Mouse (Mus musculus): ENCODE measurements around the gene Lgr6. TPM values are rescaled to one million over a fixed set of nuclear protein-coding genes. Genes with fewer than 3 reads are reported as not detected.

Gene Lgr6
- polyA plus RNA-seq, 1 experiment from 2014 or later, result 1.8 TPM

DNA sequence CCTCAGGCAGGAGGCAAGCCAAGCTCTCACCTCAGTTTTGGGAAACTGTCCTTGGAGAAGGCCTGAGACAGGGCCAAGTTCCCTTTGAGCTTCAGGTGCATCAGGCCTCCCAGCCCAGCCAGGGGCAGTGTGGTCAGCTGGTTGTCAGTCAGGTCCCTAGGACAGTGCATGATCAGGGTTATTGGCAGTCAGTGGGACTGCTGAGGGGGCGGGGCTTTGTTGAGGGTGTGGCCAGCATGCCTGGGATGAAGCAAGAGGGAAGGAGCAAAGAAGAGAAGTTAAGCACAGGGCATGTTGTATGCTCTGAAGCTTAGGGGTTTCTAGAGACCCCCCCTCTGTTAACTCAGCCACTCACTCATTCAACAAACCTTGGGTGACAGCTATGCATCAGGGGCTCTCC lies 109.1 kb downstream of the Lgr6 start:
- H3K4me1 ChIP-seq (ENCODE audit: control insufficient read depth, insufficient read depth, low read length), result no peaks in the 10 kb centered on the region; the same call in 1 of the 2 replicates
- H3K36me3 ChIP-seq (ENCODE audit: control insufficient read depth, insufficient read depth, low read length), result no peaks in the 10 kb centered on the region
- ATAC-seq (ENCODE audit: insufficient number of reproducible peaks, insufficient read depth, low FRiP score, low read depth), result peak; percentile 30; the same call in 1 of the 2 replicates
- no peak overlapping the region for H3K4me2 ChIP-seq (replicated peaks; ENCODE audit: low read depth, low read length)
- H3K9ac ChIP-seq (replicated peaks; ENCODE audit: low read depth, low read length), result no peak overlapping the region
- H3K4me3 ChIP-seq (ENCODE audit: low read depth, low read length), result no peak overlapping the region
- H3K27me3 ChIP-seq (ENCODE audit: control insufficient read depth, insufficient read depth, low read length), result no peaks in the 10 kb centered on the region
- no peaks in the 10 kb centered on the region for H3K9me3 ChIP-seq (ENCODE audit: control insufficient read depth, low read depth, low read length)
- 16% methylated on average over 1 of the region's 1 CpGs for WGBS
- no peak overlapping the region for H3K27ac ChIP-seq (ENCODE audit: low read length)

DNA sequence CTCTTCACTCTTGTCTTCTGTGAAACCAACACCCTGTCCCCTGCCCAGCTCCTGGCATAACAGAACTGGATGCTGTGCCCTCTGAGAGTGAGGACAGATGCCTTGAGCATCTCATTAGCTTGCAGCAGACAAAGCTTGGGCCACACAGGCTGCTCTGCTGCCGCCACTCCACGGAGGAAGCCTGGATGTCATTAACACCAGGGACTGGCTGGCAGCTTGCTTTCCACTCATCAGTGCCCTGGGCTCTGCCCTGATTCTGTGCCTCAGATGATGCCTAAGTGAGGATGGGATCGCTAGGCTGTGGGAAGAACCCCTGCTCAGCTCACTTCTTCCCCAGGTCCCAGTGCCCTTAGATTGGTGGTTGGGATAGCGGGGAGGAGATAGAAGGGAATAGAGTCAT lies 109.6 kb downstream of the Lgr6 start:
- no peaks in the 10 kb centered on the region; the same call in 1 of the 2 replicates for H3K4me1 ChIP-seq (ENCODE audit: control insufficient read depth, insufficient read depth, low read length)
- no peak for ATAC-seq (ENCODE audit: insufficient number of reproducible peaks, insufficient read depth, low FRiP score, low read depth)
- H3K4me2 ChIP-seq (replicated peaks; ENCODE audit: low read depth, low read length), result no peak overlapping the region
- H3K36me3 ChIP-seq (ENCODE audit: control insufficient read depth, insufficient read depth, low read length), result no peaks in the 10 kb centered on the region
- no peak overlapping the region for H3K4me3 ChIP-seq (ENCODE audit: low read depth, low read length)
- H3K9ac ChIP-seq (replicated peaks; ENCODE audit: low read depth, low read length), result no peak overlapping the region
- no peak overlapping the region for H3K27ac ChIP-seq (ENCODE audit: low read length)
- WGBS, result 64% methylated on average over 4 of the region's 4 CpGs
- no peaks in the 10 kb centered on the region for H3K9me3 ChIP-seq (ENCODE audit: control insufficient read depth, low read depth, low read length)
- no peaks in the 10 kb centered on the region for H3K27me3 ChIP-seq (ENCODE audit: control insufficient read depth, insufficient read depth, low read length)

DNA sequence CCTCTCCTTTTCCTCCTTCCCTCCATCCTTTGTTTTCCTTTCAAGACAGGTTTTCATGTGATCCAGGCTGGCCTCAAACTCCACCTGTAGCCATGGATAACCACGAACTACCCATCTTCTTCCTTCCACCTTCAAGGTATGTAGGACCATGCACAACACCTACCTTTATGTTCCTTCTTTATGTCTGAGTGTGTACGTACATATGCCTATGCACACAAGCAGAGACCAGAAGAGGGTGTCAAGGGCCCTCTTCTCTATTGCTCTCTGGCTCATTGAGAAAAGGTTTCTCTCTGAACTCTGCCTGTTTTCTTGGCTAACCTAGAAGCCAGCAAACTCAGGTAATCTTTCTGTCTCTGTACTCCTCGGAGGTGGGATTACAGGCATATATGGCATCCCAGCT lies 110.3 kb downstream of the Lgr6 start:
- Histone ChIP-seq H3K4me3 (ENCODE audit: low read depth, low read length) (no peak overlapping the region), H3K9ac (replicated peaks; ENCODE audit: low read depth, low read length) (no peak overlapping the region), H3K27me3 (ENCODE audit: control insufficient read depth, insufficient read depth, low read length) (no peaks in the 10 kb centered on the region), H3K4me1 (ENCODE audit: control insufficient read depth, insufficient read depth, low read length) (no peaks in the 10 kb centered on the region; the same call in 1 of the 2 replicates), H3K36me3 (ENCODE audit: control insufficient read depth, insufficient read depth, low read length) (no peaks in the 10 kb centered on the region), H3K9me3 (ENCODE audit: control insufficient read depth, low read depth, low read length) (no peaks in the 10 kb centered on the region), H3K4me2 (replicated peaks; ENCODE audit: low read depth, low read length) (no peak overlapping the region), H3K27ac (ENCODE audit: low read length) (no peak overlapping the region)
- no peak for ATAC-seq (ENCODE audit: insufficient number of reproducible peaks, insufficient read depth, low FRiP score, low read depth)
- 76% methylated on average over 3 of the region's 3 CpGs for WGBS

DNA sequence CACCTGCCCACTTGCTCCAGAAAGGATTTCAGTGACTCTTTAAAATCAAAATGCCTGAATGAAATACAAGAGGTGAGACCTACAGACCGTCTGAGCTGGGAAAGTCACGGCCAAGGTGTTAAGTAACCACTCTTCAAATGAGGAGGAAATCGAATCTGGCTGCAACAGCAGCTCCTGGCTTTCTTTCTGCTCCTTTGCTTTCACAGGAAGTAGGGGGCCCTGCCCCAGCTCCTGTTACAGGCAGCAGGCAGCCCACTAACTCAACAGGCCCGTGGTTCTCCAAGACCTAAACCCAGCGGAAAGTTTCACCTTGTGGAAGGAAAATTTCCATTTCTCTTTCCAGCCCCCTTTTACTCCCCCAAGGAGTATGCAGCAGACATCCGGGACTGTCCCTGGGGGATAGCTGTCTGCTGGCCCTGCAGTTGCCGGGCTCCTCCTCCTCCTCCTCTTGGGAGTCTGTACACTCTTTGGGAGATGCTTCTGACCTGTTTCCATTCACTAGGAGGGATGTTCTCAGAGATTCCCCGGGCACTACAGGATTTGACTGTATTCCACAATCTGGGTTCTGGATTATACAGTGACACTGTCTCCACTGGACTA lies 112.9 kb downstream of the Lgr6 start:
- Histone ChIP-seq H3K4me3 (ENCODE audit: low read depth, low read length) (no peak overlapping the region), H3K4me2 (replicated peaks; ENCODE audit: low read depth, low read length) (no peak overlapping the region), H3K4me1 (ENCODE audit: control insufficient read depth, insufficient read depth, low read length) (no peaks in the 10 kb centered on the region; the same call in 1 of the 2 replicates), H3K36me3 (ENCODE audit: control insufficient read depth, insufficient read depth, low read length) (no peaks in the 10 kb centered on the region), H3K27ac (ENCODE audit: low read length) (no peak overlapping the region), H3K27me3 (ENCODE audit: control insufficient read depth, insufficient read depth, low read length) (no peaks in the 10 kb centered on the region), H3K9me3 (ENCODE audit: control insufficient read depth, low read depth, low read length) (no peaks in the 10 kb centered on the region), H3K9ac (replicated peaks; ENCODE audit: low read depth, low read length) (no peak overlapping the region)
- 28% methylated on average over 8 of the region's 8 CpGs for whole genome bisulfite sequencing
- no peak for ATAC-seq (ENCODE audit: insufficient number of reproducible peaks, insufficient read depth, low FRiP score, low read depth)

DNA sequence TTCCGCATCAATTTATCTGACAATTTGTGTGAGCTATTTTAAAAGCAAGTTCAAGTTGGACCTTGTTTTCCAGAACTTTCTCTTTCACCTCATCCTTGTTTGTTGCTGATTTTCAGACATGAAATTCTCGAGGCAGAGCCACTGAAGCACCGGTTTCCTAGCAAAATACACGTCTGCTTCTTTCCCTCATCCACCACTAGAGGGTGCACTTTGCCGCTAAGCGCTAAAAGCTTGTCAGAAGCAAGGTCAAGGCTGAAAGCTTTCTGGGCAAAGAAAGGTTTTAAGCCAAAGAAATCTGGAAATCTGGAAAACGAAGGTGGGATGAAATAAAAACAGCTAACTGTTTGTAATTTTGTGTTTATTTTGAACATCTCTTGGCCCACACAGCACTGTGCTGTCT lies 115.7 kb downstream of the Lgr6 start:
- H3K9ac ChIP-seq (replicated peaks; ENCODE audit: low read depth, low read length), result no peak overlapping the region
- no peaks in the 10 kb centered on the region; the same call in 1 of the 2 replicates for H3K4me1 ChIP-seq (ENCODE audit: control insufficient read depth, insufficient read depth, low read length)
- no peak overlapping the region for H3K4me2 ChIP-seq (replicated peaks; ENCODE audit: low read depth, low read length)
- H3K9me3 ChIP-seq (ENCODE audit: control insufficient read depth, low read depth, low read length), result no peaks in the 10 kb centered on the region
- no peak overlapping the region for H3K27ac ChIP-seq (ENCODE audit: low read length)
- H3K36me3 ChIP-seq (ENCODE audit: control insufficient read depth, insufficient read depth, low read length), result no peaks in the 10 kb centered on the region
- H3K27me3 ChIP-seq (ENCODE audit: control insufficient read depth, insufficient read depth, low read length), result no peaks in the 10 kb centered on the region
- WGBS, result 8% methylated on average over 7 of the region's 7 CpGs
- ATAC-seq (ENCODE audit: insufficient number of reproducible peaks, insufficient read depth, low FRiP score, low read depth), result no peak
- H3K4me3 ChIP-seq (ENCODE audit: low read depth, low read length), result no peak overlapping the region

DNA sequence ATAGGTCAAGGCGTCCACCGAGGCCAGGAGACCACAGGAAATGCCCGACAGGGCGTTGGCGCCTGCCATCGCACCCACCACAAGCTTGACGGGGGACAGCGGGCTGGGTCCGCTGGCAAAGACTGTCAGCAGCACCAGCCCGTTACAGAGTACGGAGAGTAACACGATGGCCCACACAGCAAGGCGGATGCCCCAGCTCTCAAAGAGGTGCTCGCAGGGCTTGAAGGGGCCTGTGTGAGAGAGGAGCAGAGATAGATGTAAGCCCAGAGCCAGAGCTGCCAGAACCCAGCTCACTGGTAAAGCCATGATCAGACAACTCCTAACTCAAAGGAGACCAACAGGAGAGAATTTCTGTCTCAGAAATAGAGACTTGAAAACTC lies 117.1 kb downstream of the Lgr6 start:
- ATAC-seq (ENCODE audit: insufficient number of reproducible peaks, insufficient read depth, low FRiP score, low read depth), result no peak
- Histone ChIP-seq H3K4me1 (ENCODE audit: control insufficient read depth, insufficient read depth, low read length) (no peaks in the 10 kb centered on the region; the same call in 1 of the 2 replicates), H3K36me3 (ENCODE audit: control insufficient read depth, insufficient read depth, low read length) (no peaks in the 10 kb centered on the region), H3K27me3 (ENCODE audit: control insufficient read depth, insufficient read depth, low read length) (no peaks in the 10 kb centered on the region), H3K9ac (replicated peaks; ENCODE audit: low read depth, low read length) (no peak overlapping the region), H3K27ac (ENCODE audit: low read length) (no peak overlapping the region), H3K9me3 (ENCODE audit: control insufficient read depth, low read depth, low read length) (no peaks in the 10 kb centered on the region), H3K4me2 (replicated peaks; ENCODE audit: low read depth, low read length) (peak overlapping the region; percentile 70), H3K4me3 (ENCODE audit: low read depth, low read length) (peak overlapping the region; percentile 29)
- 12% methylated on average over 14 of the region's 14 CpGs for WGBS

DNA sequence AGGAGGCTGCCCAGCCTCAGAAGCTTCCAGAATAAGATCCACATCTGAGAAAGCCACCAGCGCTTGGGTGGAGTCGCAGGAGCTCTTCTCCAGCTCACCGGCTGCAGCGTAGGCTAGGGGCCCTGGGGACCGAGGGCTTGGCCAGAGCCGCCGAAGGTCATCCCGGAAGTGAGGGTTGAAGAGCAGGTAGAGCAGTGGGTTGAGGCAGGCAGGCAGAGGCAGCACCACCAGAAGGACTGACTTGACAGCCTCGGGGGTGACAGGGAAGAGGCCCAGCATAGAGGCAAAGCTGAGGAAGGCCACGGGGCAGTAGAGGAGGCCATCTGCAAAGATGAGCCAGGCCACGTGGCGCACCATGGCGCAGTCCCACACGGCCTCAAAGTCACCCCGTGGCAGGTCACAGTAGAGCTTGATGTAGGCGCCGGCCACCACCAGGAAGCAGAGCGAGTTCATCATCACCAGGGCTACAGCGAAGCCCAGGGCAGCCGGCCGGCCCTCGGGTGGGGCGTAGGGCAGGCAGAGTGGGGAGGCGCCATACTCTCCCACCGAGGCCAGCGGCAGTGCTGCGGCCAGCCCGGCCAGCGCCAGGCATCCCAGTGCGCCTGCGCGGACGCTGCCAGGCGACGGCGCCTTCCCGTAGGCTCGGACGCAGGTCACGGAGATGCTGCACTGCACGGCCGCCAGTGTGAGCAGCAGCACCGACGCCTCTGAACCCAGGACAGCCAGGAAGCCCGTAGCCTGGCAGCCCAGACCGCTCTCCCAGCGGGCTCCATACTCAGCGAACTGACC lies 117.7 kb downstream of the Lgr6 start:
- peak; percentile 71 for ATAC-seq (ENCODE audit: insufficient number of reproducible peaks, insufficient read depth, low FRiP score, low read depth)
- Histone ChIP-seq H3K4me2 (replicated peaks; ENCODE audit: low read depth, low read length) (peak overlapping the region; percentile 70), H3K36me3 (ENCODE audit: control insufficient read depth, insufficient read depth, low read length) (no peaks in the 10 kb centered on the region), H3K4me1 (ENCODE audit: control insufficient read depth, insufficient read depth, low read length) (no peaks in the 10 kb centered on the region; the same call in 1 of the 2 replicates), H3K27ac (ENCODE audit: low read length) (no peak overlapping the region), H3K9ac (replicated peaks; ENCODE audit: low read depth, low read length) (no peak overlapping the region), H3K27me3 (ENCODE audit: control insufficient read depth, insufficient read depth, low read length) (no peaks in the 10 kb centered on the region), H3K9me3 (ENCODE audit: control insufficient read depth, low read depth, low read length) (no peaks in the 10 kb centered on the region), H3K4me3 (ENCODE audit: low read depth, low read length) (peak overlapping the region; percentile 29)
- WGBS, result 27% methylated on average over 48 of the region's 48 CpGs

DNA sequence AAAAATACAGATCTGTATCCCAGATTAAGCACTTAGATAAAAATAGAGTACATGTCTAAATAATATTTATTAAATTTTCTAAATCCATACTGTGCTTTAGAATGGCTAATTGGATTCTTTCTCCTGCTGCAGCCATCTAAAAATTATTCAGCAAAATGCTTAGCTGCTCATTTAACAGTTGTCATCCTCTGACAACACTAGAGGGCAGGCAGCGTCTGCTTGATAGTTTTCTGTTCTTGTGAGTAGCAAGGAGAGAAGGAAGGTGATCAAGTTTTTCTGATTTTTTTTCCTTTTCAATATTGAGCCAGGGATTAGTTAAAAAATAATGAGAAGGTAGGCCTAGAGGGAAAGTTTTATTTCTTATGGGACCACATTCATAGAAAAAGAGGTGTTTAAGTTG lies 132.2 kb downstream of the Lgr6 start:
- H3K4me2 ChIP-seq (replicated peaks; ENCODE audit: low read depth, low read length), result no peak overlapping the region
- H3K27me3 ChIP-seq (ENCODE audit: control insufficient read depth, insufficient read depth, low read length), result no peaks in the 10 kb centered on the region
- H3K36me3 ChIP-seq (ENCODE audit: control insufficient read depth, insufficient read depth, low read length), result peaks cover 19% of the 10 kb centered on the region
- no peak overlapping the region for H3K27ac ChIP-seq (ENCODE audit: low read length)
- no peak overlapping the region for H3K9ac ChIP-seq (replicated peaks; ENCODE audit: low read depth, low read length)
- ATAC-seq (ENCODE audit: insufficient number of reproducible peaks, insufficient read depth, low FRiP score, low read depth), result no peak
- no peaks in the 10 kb centered on the region for H3K9me3 ChIP-seq (ENCODE audit: control insufficient read depth, low read depth, low read length)
- no peak overlapping the region for H3K4me3 ChIP-seq (ENCODE audit: low read depth, low read length)
- WGBS, result 64% methylated on average over 1 of the region's 1 CpGs
- H3K4me1 ChIP-seq (ENCODE audit: control insufficient read depth, insufficient read depth, low read length), result no peaks in the 10 kb centered on the region

All from stomach, embryonic 14.5 days (tissue).